Mouse (Mus musculus): ENCODE results near the gene Prrg4.

DNA sequence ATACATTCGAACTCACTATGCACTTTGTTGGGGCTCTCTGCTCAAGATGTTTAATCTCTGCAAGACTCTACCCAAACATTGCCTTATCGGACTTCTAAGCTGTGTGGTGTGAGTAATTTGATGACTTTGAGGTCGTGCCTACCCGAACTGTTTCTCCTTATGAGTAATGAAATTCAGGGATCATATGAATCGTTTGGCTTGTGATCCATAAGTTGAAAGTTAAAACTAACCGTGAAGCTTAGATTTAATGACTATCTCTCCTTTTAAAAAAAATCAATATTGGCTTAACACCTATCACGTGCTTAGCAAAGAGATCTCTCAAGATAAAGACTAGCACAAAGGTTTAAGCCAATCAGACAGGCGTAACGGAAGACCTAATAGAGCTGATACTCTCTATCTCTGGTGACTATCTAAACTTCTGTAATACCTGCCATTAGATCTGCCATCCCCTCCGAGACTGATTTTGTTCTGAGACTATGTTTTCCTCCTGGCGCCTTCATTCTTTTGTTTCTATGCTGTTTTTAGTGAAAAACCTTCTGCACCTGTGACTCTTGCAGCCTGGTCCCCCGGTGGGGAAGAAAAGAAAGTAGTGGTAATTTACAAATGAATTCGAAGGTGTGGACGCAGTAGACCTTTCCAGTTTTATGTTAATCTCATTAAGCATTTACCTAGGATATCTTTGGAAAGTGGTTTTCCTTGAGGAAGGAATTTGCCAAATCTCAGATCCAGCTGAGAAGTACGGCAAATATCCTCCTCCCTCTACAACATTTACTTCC is 31.9 kb downstream of the Prrg4 start:
- TF ChIP-seq EP300 (IDR thresholded peaks at IDR 0.05; ENCODE audit: low read depth) (no peak), CTCF (IDR thresholded peaks at IDR 0.05; ENCODE audit: low read depth) (no peak)

Measured in heart, postnatal 0 days (tissue).